Mouse (Mus musculus) embryo, embryonic 10.5 days (tissue): ENCODE data around the gene Phkb.

Source experiments
- DNase-seq: peaks from one replicate; pipeline ENCODE4 v3.0.0-alpha.2; 2015; ENCODE audit warnings: low spot score

The Phkb gene

DNA sequence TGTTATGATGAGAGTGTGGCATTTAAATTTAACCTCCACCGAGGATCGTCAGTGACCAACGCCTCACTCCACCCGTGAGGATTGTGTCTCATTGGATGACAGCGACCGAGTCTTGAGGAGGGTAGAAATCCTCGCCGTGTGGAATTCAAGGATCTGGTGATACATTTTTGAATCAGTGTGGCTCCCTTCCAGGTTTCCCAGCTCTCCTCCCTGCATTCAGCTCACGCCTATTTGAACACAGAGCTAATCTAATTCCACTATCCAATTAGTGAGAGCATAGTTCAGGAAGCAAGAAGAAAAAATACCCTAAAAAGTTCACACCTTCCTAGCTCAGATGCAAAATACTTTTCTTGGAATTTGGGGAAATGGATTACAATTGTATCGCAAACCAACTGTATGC, 249.9 kb downstream of the Phkb start:
- DNase-seq: no peak
